Mouse (Mus musculus): ENCODE data around the gene Plcl1. TPM values are rescaled to one million over a fixed set of nuclear protein-coding genes. Genes with fewer than 3 reads are reported as not detected.

Plcl1 gene
- total and polyA plus RNA-seq, 3 experiments, result 0.08 to 0.41 (median 0.13) TPM

DNA sequence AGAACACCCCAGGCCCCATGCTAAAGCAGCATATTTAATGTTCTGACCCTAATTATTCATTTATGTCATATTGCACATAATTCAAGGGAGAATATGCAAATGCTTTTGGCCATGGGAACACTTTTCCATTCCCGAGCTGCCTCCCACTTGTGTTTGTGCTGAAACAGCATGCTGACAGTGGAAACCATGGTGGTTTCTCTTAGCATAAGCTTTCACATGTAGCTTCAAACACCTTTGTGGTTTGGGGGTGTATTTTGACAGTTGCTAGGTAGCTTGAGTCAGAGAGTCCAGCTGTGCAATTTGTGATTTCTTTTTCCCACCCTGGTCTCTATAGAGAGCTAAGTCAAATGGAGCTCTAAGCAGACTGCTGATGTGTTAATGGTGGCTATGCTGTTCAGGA lies 42.4 kb downstream of the Plcl1 start:
- DNase-seq (ENCODE audit: extremely low read depth), result no peak
- Histone ChIP-seq H3K79me2 (replicated peaks; ENCODE audit: control insufficient read depth, extremely low read depth, insufficient read depth, poor library complexity, severe bottlenecking) (no peaks in the 10 kb centered on the region), H3K4me1 (ENCODE audit: control insufficient read depth in 1 of 2, insufficient read depth in 2 of 2) (no peaks in the 10 kb centered on the region), H3K9ac (ENCODE audit: insufficient read depth, low read depth) (no peak overlapping the region), H3K36me3 (replicated peaks in 1 of 2; ENCODE audit: control insufficient read depth in 1 of 2, insufficient read depth in 1 of 2, low read length in 1 of 2) (no peaks in the 10 kb centered on the region), H3K9me3 (replicated peaks; ENCODE audit: low read length) (no peaks in the 10 kb centered on the region), H3K27ac (ENCODE audit: insufficient read depth, low read depth) (no peak overlapping the region), H3K27me3 (replicated peaks) (no peaks in the 10 kb centered on the region), H3K4me2 (ENCODE audit: insufficient read depth, low read depth, poor library complexity, severe bottlenecking) (no peak overlapping the region), H3K4me3 (replicated peaks in 1 of 3; ENCODE audit: low read depth in 2 of 3, low read length in 2 of 3, poor library complexity in 1 of 3) (no peak overlapping the region)
- dilution Hi-C loops (cut with MboI; ENCODE audit: extremely low pct_ligation_motif_present, extremely low pct_unique_long_range_greater_than_20kb, low sequenced_read_pairs) (no loop called here), in situ Hi-C loops (cut with MboI; ENCODE audit: low pct_ligation_motif_present, low pct_unique_long_range_greater_than_20kb, low sequenced_read_pairs) (no loop called here)
- TF ChIP-seq JUND (conservative IDR thresholded peaks at IDR 0.05; ENCODE audit: low read depth, low read length) (no peak), MYC (IDR thresholded peaks at IDR 0.05; ENCODE audit: low read depth, low read length) (no peak), GABPA (IDR thresholded peaks at IDR 0.05; ENCODE audit: insufficient replicate concordance, low read depth, low read length) (no peak), KAT2A (IDR thresholded peaks at IDR 0.05; ENCODE audit: insufficient replicate concordance, low read length) (no peak), MXI1 (IDR thresholded peaks at IDR 0.05; ENCODE audit: low read depth, low read length) (no peak), RAD21 (IDR thresholded peaks at IDR 0.05; ENCODE audit: low read depth, low read length) (no peak), USF1 (IDR thresholded peaks at IDR 0.05; ENCODE audit: low read depth, low read length) (no peak)

DNA sequence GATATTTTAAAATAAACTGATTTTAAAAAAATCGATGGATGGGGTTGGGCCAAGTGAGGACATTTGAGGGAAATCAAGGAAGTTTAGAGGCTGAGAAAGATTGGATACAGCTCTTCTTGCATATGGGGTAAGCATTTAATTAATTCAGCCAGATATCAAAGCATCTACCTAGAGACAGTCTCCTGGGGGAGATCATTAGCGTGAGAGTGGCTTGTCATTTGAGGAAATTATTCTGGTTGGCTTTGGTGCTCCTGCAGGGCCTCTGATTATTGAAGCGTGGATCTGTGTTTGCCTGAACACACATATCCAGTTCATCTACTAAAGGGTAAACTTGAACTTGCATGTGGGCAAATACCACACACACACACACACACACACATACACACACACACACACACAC lies 44.1 kb downstream of the Plcl1 start:
- no peak for TF ChIP-seq POLR2AphosphoS2 (IDR thresholded peaks at IDR 0.05; ENCODE audit: low read depth, low read length)
- no peak for TF ChIP-seq MAFK (IDR thresholded peaks at IDR 0.05; ENCODE audit: insufficient replicate concordance, low read length)
- TF ChIP-seq E2F4 (IDR thresholded peaks at IDR 0.05; ENCODE audit: insufficient replicate concordance, low read depth, low read length), result no peak
- no peak for TF ChIP-seq UBTF (IDR thresholded peaks at IDR 0.05; ENCODE audit: low read depth, low read length)
- no peak for TF ChIP-seq PAX5 (IDR thresholded peaks at IDR 0.05; ENCODE audit: low read length)
- no peak for TF ChIP-seq MAZ (IDR thresholded peaks at IDR 0.05; ENCODE audit: low read depth, low read length)
- no peak for TF ChIP-seq MAX (IDR thresholded peaks at IDR 0.05; ENCODE audit: low read length)
- TF ChIP-seq NRF1 (IDR thresholded peaks at IDR 0.05; ENCODE audit: low read depth, low read length), result no peak
- no peak for TF ChIP-seq GABPA (IDR thresholded peaks at IDR 0.05; ENCODE audit: insufficient replicate concordance, low read depth, low read length)
- no peak for TF ChIP-seq SMC3 (IDR thresholded peaks at IDR 0.05; ENCODE audit: low read depth, low read length)
- TF ChIP-seq HCFC1 (IDR thresholded peaks at IDR 0.05; ENCODE audit: low read depth, low read length), result no peak
- no peak for TF ChIP-seq ETS1 (conservative IDR thresholded peaks at IDR 0.05; ENCODE audit: low read depth, low read length)
- TF ChIP-seq RCOR1 (conservative IDR thresholded peaks at IDR 0.05; ENCODE audit: low read depth, low read length), result no peak
- TF ChIP-seq TCF12 (IDR thresholded peaks at IDR 0.05; ENCODE audit: low read depth, low read length), result no peak
- TF ChIP-seq MXI1 (IDR thresholded peaks at IDR 0.05; ENCODE audit: low read depth, low read length), result no peak
- no peak for TF ChIP-seq BHLHE40 (IDR thresholded peaks at IDR 0.05; ENCODE audit: low read depth, low read length)
- no peak for TF ChIP-seq IRF4 (IDR thresholded peaks at IDR 0.05; ENCODE audit: low read depth, low read length)
- no peak overlapping the region for H3K27ac ChIP-seq (ENCODE audit: insufficient read depth, low read depth)
- H3K9ac ChIP-seq (ENCODE audit: insufficient read depth, low read depth), result no peak overlapping the region
- no peak for DNase-seq (ENCODE audit: extremely low read depth)
- no peaks in the 10 kb centered on the region for H3K27me3 ChIP-seq (replicated peaks)
- H3K9me3 ChIP-seq (replicated peaks; ENCODE audit: low read length), result no peaks in the 10 kb centered on the region
- H3K4me3 ChIP-seq (replicated peaks in 1 of 3; ENCODE audit: low read depth in 2 of 3, low read length in 2 of 3, poor library complexity in 1 of 3), result no peak overlapping the region
- H3K4me1 ChIP-seq (ENCODE audit: control insufficient read depth in 1 of 2, insufficient read depth in 2 of 2), result no peaks in the 10 kb centered on the region
- no peaks in the 10 kb centered on the region for H3K79me2 ChIP-seq (replicated peaks; ENCODE audit: control insufficient read depth, extremely low read depth, insufficient read depth, poor library complexity, severe bottlenecking)
- dilution Hi-C loops (cut with MboI; ENCODE audit: extremely low pct_ligation_motif_present, extremely low pct_unique_long_range_greater_than_20kb, low sequenced_read_pairs) (no loop called here), in situ Hi-C loops (cut with MboI; ENCODE audit: low pct_ligation_motif_present, low pct_unique_long_range_greater_than_20kb, low sequenced_read_pairs) (no loop called here)
- H3K4me2 ChIP-seq (ENCODE audit: insufficient read depth, low read depth, poor library complexity, severe bottlenecking), result no peak overlapping the region
- H3K36me3 ChIP-seq (replicated peaks in 1 of 2; ENCODE audit: control insufficient read depth in 1 of 2, insufficient read depth in 1 of 2, low read length in 1 of 2), result no peaks in the 10 kb centered on the region

All from CH12.LX (cell line).